Mouse (Mus musculus): ENCODE measurements at regions not wholly inside any gene's neighbourhood (a gene's known extent, or its start where the extent isn't known, plus 50 kb on each side); places are given as distances from the start of the nearest gene placed in this dataset.

- no peak for TF ChIP-seq CTCF (conservative IDR thresholded peaks at IDR 0.05; ENCODE audit: low read length)
- TF ChIP-seq NANOG (IDR thresholded peaks at IDR 0.05; ENCODE audit: borderline replicate concordance, low read length), result no peak
- no peak for TF ChIP-seq POU5F1 (IDR thresholded peaks at IDR 0.05; ENCODE audit: borderline replicate concordance, low read length)
Measured at GRCm38 (mm10) chr5:49620152-49620551, 95.4 kb upstream of the Kcnip4 start.
